Mouse (Mus musculus) ovary, adult 18-20 months (tissue): ENCODE results near the gene Cd52.

Experiments
- DNase-seq: peaks from one replicate; pipeline ENCODE4 v3.0.0; 2022; ENCODE audit warnings: low spot score, mixed read lengths

Cd52 gene

DNA sequence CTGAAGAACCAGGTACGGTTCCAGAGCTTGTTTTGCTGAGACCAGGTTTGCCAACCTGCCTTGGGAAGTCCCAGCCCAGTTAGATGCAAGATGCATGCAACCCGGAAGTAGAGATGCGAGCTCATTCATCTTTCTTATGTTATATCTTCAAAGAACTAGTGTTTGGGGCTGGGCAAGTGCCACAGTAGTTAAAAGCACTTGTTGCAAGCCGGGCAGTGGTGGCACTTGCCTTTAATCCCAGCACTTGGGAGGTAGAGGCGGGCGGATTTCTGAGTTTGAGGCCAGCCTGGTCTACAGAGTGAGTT, 3.7 kb downstream of the Cd52 start:
- no peak for DNase-seq

DNA sequence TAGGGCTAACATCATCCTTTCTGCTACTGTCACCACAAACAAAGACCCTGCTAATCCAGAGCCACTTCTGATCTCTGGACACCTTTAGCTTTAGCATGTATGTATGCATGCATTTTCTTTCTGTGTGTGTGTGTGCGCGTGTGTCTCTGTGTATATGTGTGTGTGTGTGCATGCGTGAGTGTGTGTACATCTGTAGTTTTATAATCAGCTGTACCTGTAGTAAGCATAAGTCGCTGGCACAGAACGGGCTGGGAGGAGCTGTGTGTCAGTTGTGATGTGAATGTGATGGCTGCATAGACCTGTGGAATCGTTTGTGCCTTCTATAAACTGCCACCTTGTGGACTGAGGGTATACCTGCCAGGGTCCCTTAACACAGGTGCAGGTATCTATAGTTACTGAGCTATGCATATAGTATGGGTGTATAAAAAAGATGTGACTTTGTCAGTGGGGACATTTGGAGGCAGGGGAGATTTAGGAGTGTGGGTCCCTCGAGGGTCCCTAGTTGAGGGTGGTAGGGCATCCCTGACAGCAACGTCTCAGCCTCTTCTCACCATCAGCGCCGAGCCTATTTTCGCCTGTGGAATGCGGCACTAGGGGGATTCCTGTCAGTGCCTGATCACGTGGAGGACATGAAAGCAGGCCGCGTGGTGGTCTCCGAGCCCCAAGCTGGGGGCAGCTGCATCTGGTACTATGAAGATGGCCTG, 4.2 kb downstream of the Cd52 start:
- DNase-seq: no peak

DNA sequence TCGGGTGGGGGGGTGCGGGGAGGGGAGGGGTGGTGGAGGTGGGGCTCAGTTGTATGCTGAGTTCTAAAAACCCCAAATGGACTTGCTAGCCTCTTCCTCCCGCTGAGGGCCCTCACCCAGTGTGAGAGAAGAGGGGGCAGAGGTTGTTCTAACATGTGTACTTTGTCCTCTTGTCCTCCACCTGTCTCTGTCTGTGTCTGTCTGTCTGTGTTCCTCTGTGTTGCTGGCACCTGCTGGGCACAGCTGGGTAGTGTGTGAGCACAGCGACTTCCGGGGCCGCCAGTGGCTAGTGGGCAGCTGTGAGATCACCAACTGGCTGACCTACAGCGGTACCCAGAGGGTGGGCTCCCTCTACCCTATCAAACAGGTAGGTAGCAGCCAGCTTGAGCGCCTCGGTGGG, 5.9 kb downstream of the Cd52 start:
- DNase-seq: no peak

DNA sequence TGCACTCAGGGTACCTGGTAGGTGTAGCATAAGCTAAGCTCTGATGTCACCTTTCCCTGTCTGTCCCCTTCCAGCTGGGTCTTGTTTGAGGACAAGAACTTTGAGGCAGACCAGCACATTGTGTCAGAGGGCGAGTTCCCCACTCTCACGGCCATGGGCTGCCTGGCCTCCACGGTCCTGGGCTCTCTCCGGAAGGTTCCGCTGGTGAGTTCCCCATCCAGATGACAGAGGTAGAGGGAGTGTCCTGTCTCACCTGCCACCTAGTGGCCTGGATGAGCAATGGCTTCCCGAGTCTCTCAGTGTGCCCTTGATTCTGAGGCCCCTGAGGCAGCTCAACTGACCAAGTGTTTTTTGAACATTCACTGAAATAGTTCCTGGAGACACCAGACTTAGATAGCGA, 7.5 kb downstream of the Cd52 start:
- DNase-seq: no peak

DNA sequence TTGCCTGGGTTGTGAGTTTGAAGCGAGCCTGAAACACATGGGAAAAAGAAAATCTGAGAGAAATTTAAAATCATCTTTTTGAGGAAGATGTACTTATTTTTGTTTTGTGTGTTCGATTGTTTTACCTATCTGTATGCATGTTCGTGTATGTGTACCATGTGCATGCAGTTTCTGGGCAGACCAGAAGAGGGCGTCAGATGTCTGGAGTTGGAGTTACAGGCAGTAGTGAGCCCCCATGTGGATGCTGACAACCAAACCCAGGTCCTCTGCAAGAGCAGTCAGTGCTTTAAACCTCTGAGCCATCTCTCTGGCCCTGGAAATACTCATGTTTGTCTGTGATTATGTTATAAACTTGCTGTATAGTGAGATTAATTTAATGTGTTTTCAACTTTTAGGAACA, 9.9 kb downstream of the Cd52 start:
- no peak for DNase-seq

DNA sequence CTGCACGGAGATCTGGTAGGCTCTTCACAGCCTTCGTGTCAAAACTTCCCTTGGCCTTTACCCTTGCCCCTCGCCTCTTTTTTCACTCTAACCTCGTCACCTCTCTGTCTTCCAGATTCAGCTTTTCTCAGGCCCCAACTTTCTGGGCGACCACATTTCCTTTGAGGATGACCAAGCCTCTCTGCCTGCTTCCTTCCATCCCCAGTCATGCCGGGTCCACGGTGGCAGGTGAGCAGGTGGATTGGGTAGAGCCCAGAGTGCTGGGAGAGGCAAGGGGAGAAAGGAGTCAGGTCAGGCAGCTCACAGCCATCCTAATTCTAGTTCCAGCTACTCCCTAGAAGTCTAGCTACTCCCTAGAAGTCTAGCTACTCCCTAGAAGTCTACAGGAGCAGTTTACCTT, 12.4 kb downstream of the Cd52 start:
- no peak for DNase-seq

DNA sequence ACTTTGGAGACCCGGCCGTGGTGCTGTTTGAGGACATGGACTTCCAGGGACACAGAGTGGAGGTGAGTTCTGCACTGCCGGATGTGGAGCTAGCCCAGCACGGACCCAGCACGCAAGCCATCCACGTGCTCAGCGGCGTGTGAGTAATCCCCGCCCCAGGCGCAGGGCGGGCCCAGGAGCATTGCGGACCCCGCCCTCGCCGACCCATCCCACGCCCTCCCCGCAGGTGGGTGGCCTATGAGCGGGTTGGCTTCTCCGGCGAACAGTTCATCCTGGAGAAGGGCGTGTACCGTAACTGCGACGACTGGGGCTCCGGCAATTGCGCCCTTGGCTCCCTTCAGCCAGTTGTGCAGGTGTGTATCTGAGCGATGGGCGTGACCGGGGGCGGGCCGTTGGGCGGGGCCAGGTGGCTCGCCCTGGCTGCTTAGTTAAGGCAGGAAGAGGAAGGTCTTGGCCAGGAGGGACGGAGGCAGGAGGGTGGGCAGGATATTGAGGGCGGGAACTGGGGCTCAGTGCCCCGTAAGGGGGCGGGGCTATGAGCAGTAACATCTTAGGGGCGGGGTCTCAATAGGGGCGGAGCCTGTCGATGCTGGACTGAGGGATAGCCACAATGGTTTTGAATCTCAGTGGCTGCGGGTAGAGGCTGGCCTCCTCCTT, 13.0 kb downstream of the Cd52 start:
- peak; percentile 61 for DNase-seq

DNA sequence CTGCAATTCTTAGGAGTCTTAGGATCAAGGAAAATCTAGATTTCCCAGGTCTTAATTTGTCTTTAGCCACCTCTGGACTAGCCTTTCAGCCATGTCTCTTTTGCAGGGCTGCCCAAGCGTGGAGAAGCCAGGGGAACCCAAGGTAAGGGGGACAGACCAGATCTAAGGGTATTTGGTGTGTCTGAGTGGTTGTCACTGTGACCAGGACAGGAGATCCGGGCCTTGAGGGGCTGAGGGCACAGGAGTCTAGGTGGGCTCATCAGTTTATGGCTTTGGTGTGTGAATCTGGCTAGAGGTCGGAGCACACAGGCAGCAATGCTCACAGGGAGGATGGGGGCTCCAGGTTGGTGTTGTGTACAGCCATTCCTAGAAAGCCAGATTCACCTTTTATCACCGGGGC, 14.2 kb downstream of the Cd52 start:
- no peak for DNase-seq

DNA sequence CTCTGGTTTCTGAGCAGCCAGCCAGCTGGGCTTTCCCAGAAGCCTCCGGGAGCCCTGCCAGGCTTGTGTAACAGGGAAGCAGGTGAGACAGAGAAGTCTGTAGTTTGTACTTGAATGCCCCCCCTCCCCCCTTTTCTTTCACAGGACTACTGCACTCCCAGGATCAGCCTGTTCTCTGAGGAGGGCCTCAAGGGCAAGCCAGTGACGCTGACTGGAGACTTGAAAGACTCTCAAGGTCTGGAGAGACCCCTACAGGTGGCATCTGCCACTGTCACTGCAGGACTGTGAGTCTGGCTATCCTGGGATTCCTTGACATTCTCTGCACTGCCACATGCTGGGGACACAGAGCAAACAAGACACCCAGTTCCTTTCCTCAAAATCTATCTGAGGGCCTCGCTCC, 16.2 kb downstream of the Cd52 start:
- peak; percentile 57 for DNase-seq

DNA sequence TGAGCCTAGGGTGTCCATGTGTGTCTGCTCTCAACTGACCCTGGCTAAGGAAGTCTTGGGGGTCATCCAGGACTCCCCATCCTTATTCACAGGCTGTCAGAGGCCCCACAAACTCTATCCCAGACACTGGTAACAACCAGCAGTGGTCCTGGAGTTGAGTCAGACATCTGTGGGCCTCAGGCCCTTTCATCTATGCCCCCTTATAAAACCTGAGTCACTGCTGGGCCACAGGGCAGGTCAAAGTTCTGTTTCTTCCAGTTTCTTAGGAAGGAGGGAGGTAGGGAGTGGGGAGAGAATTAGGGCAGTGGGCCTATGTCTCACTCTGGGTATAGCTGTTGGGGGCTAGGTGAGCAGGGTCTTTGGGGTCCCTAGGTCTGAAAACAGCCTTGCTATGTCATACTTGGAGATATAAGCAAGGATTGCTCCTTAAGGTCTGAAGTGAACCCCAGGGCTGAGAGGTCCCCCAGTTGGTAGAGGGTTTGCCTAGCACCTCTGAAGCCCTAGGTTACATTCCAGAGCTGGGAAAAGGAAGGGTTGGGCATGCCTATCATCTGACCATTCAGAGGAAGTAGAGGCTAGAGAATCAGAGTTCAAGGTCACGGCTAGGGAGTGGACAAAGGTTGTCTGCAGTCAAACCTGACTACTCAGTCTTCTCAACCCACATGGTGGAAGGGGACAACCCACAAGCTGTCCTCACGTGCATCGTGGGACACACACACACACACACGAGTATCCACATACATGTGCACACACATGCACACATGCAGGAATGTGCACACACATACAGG, 25.9 kb downstream of the Cd52 start:
- DNase-seq: no peak

DNA sequence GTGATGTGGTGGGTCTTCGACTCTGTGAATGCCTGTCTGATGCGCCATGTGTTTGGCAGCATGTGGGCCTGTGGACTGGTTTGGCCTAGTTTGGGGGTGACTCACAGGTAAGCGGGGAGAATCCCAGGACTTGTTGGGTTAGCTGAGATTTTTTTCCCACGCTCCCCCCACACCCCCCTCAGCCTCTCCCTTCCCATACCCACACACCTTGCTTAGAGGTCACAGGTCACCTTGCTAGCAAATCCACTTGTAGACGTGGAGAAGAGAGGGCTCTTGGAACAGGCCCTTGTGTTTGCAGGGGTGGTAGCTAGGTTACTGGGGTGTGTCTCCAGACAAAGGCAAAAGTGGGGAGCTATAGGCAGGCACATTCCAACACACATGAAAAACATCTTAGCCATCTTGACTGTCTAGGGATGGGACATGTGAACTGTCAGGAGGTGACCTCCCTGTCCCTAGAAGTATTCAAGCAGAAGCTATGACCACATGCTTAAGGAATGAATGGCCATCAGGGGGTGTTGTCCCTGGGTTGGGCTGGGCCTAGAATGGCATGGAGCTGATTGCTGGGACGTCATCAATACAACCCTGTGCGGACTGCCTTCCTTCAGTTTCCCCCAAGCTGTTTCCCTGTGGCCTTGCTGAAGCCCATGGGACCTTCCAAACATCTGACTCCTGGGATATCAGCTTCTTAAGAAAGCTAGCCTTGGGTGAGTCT, 26.9 kb downstream of the Cd52 start:
- no peak for DNase-seq

DNA sequence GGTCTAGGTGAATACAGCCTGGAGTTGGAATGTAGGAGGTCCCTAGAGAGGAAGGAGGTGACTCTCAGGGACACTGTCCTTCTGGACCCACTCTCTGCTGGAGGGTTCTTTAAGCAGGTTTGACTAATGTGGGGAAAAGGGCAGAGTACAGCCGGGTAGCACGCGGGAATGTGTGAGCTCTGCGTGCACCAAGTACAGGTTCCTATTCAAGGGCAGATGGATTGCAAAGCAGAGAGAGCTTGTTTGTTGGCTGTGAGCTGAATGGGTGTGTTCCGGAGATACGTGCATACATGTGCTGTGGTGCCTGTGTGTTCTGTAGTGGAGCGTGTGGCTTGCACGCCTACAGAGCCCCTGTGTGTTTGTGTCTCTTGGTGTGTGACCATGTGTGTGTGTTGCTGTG, 27.5 kb downstream of the Cd52 start:
- no peak for DNase-seq

DNA sequence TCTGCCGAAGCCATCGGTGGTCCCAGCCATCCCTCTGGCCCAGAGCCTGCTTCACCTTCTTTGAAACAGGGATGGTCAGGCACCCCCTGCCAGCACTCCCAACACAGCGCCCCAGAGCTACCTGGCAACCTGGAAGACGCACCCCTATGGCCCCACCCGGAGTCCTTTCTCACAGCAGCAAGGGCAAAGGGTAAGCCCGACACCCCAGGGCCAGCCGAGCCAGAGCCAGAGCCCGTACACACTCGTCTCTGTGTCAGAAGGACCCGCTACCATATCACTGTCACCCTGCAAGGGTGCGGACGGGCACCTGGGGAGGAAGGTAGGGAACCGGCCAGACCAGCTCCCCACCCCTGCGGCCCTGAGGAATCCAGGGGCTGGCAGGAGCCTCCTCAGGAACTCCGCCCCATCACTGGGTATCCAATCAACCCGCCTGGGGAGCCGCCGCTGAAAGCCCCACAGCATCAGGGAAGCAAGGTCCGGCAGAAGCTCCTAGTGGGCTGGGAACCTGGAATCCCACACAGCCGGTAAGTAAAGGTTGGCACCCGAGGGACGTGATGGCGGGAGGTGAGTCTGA, 29.4 kb downstream of the Cd52 start:
- no peak for DNase-seq

DNA sequence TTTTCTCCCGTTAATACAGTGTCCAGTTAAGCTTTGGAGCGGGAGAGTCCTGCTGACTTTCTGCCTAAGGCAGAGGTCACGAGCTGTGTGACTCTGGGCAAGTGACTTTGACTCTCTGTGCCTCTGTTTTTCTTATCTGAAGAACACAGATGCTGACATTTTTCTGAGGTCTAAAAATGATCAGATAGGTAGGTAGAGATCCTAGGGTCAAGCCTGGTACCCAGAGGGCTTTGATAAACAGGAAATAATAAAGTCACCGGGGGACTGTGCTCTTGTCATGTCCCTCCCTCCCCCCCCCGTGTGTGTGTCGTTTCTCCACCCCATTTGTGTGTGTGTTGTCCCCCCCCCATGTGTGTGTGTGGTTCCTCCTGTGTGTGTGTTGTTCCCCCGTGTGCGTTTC, 32.3 kb downstream of the Cd52 start:
- DNase-seq: no peak

DNA sequence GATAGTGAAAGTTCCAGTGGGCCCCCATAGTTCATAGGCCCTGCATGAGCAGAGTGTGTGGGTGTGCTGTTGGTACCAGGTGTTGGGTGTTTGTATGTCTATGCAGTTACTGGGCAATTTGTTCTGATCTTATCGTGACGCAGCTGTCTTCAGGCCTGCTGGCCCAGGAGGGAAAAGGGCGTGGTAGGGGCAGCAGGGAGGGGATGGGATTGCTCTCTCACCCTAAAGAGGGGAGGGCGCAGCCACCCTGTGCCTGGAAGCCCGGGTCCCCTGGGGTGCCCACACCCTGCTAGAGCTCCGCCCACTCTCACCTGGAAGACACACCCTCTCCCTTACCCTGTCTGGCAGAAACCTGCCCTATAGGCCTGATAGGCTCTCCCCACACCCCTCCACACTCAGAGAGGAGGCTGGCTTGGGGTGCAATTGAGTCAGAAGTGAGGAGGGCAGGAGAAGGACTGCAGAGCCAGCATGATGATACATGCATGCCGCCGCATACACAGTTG, 32.9 kb downstream of the Cd52 start:
- no peak for DNase-seq

DNA sequence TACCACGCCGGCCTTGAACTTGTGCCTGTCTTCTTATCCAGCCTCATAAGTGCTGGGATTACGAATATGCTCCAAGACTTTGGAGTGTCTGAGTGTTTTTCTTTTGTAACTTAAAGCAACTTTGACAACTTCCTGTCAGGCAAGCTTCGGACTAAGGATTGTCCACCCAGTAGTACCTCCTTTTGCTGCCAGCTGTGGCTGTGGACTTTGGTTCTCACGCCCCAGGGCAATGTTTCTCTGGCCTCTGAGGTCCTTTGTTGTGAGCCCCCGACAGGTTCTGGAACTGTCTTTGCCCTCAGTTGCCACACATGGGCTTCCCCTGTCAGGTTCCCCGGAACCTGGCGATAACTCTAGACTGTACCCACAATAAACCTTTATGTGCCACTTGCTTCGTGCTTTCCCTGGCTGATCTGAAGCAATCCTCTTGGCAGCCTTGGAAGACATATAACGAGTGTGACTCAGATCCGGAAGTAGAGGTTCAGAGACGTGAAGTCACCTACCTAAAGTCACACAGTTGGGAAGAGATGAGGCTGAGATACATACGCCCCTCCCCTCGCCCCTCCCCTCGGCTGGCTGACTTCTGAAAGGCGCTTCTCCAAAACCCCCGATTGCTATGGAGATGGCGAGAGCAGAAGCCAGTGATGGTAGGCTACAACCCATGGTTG, 33.6 kb downstream of the Cd52 start:
- DNase-seq: no peak

DNA sequence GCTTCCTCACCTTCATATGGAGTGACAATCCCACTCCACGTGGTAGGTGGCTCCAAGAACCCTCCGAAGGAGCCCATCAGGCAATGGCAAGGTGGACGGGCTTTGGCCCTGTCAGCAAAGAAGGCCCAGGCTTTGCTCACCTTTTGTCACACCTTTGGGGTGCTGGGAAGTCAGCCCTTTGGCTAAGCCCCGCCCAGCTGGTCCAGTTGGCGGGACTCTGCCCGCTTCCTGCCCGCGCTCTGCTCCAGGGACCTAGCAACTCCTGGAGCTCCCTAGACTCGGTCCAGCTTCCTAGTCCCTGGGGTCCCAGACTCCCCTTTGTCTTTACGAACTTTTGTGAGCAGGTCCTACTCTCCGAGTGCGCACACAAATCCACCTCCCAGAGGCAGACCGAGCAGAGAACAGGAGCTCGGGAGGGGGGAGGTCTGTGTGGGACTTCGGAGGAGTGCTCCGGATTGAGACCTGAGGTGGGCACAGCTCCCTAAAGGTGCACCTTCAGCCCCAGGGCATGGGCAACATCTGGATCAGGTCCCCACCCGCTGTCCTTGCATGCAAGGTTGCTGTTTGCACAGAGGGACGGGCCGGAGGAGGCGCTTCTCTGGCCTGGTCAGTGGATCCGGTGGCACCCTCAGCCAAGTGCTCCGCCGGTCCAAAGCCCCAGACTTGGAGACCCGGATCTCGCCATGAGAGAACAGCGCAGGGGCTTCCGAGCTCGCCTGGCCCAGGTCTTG, 34.6 kb downstream of the Cd52 start, which contains the start of gene Crybg2:
TSS of gene Crybg2 (plus strand) at position 681 of the 731 bp plus-strand sequence.
- no peak for DNase-seq

DNA sequence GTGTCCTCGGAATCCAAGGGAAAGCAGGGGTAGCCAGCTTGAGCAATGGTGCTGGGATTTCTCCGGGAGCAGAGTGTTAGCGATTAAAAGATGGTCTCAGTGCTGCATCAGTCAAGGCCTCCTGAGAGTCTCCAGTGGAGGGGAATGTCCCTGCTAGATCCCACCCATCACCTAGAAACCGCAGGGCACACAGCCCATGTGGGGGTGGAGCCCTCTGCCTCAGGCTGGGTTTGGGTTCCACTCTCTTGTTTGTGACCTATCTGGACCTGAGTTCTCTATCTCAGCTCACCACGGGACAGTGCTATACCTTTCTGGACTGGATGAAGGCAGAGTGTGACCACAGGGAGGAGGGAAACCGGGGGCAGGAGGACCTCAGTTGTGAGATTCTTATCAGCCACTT, 36.0 kb downstream of the Cd52 start:
- DNase-seq: no peak

DNA sequence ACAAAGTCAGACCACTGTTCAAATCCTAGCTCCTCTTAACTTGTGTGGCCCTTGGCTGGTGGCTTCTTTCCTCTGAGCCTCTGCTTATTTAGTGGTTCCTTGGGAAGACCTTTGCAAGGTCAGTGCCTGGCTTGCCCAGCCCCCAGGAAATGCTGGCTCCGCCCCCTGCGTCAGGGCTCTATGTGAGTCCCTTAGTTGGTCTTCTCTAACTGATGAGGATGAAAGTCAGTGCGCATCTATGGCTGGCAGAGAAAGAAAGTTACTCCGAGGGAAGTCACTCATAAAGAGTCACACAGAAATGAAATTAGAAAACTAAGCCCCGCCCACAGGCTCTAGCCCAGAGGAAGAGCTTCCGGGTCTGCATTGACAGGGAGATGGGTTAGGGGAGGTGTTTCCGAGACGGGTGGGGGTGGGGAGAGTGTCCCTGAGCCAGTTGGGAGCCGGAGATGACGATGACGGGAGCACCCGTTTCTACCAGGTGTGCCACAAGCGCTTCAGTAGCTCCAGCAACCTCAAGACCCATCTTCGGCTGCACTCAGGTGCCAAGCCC, 36.6 kb downstream of the Cd52 start:
- no peak for DNase-seq

DNA sequence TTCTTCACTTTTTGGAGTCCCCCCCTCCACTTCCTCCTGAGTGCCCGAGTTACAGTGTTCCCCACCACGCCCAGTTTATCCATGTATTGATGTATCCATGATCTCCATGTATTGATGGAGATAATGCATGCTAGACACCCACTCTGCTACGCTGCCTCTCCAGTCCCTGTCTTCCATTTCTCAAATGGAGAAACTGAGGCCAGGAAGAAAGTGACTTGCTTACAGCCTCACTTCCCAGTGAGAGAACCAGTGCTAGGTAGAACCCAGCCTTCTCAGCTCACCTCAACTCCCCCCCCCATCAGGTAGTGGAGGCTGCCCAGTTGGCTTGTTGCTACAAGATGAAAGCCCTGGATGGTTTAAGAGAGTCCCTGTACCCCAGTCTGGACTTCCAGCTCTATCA, 41.3 kb downstream of the Cd52 start, which contains the start of gene Zfp683:
TSS of gene Zfp683 (plus strand) at position 301 of the 400 bp plus-strand sequence.
- DNase-seq: no peak

DNA sequence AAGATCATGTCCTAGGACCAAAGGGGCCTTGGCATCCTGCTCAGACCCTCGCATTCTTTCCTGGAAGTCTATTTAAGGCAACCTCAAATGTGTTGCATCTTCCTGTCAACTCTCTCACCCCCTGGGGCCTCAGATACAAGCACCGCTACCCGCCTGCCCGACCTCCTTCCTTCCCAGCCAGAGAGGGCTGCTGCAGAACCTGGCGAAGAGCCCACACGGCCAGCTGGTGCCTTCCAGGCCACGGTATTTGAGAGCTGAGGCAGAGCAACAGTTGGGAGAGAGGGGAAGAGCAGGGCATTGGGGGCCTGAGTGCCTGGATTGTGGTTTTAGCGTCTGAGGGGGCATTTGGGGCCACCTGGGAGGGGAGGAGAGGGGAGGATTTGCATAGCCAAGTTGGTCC, 42.3 kb downstream of the Cd52 start:
- DNase-seq: no peak
